Mouse (Mus musculus) embryonic facial prominence, embryonic 10.5 days (tissue): ENCODE data around the gene 1700067K01Rik. TPM values are rescaled to one million over a fixed set of nuclear protein-coding genes. Genes with fewer than 3 reads are reported as not detected.
A peak's percentile ranks its signal among the peaks of the same experiment; 100 is the strongest.

Experiments used
- DNase-seq: peaks from one replicate; pipeline ENCODE4 v3.0.0-alpha.2; 2017; ENCODE audit warnings: low spot score
- H3K27ac ChIP-seq: fragments of 300-500 bp; sonication (generic); replicated peaks from 2 replicates; pipeline ENCODE4 v1.5.1; 2016; ENCODE audit warnings: mild to moderate bottlenecking
- H3K27me3 ChIP-seq: fragments of 300-500 bp; sonication (generic); replicated peaks from 2 replicates; pipeline ENCODE4 v1.6.1; 2016; ENCODE audit warnings: low read depth, mild to moderate bottlenecking; ENCODE audit not compliant: poor library complexity, severe bottlenecking
- H3K36me3 ChIP-seq: fragments of 300-500 bp; sonication (generic); replicated peaks from 2 replicates; pipeline ENCODE4 v1.6.1; 2016; ENCODE audit warnings: mild to moderate bottlenecking, moderate library complexity
- H3K4me1 ChIP-seq: fragments of 300-500 bp; sonication (generic); 2 replicates; pipeline ENCODE4 v1.6.1; 2016
- H3K4me3 ChIP-seq: fragments of 300-500 bp; sonication (generic); 2 replicates; pipeline ENCODE4 v1.5.1; 2016; ENCODE audit warnings: mild to moderate bottlenecking, moderate library complexity
- H3K9me3 ChIP-seq: fragments of 300-500 bp; sonication (generic); 2 replicates; pipeline ENCODE4 v1.6.1; 2016; ENCODE audit warnings: mild to moderate bottlenecking
- WGBS: fragments of 180-500 bp; shearing (Covaris S2); methylation state at CpG from one replicate; pipeline ENCODE4 v1.1.7; 2016; 5-methylcytosine and 5-hydroxymethylcytosine counted together
- polyA plus RNA-seq: library from polyadenylated mRNA; unstranded; fragments of >200 nt; fragmentation: Nextera tagmentation; extraction: Ambion mirVana; gene quantifications from 2 replicates; pipeline ENCODE4 v1.2.1, GENCODE M21; 2016

The 1700067K01Rik gene
- polyA plus RNA-seq, 1 experiment from 2014 or later, result 1.0 TPM

DNA sequence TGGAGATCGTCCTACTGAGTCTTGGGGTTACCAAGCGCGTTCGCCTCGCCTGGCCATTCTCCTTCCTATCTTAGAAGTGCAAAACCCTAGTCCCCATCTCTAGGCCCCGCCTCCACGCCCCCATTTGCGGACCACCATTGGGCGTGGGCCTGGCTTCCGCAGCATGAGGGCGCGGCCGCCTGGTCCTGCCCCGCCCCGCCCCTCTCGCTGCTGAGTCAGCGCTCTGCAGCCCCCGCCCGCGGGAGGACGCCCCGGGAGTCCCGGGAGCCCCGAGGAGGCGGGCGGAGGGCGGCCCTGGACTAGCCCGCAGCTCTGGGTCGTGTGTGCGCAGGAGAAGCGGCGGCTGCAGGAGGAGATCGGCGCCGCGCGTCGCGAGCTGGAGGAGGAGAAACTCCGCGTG, 24.6 kb downstream of the 1700067K01Rik start:
- 2% methylated on average over 41 of the region's 41 CpGs for WGBS
- peaks cover 68% of the 10 kb centered on the region for H3K27me3 ChIP-seq
- peak overlapping the region; percentile 74 for H3K27ac ChIP-seq
- H3K36me3 ChIP-seq, result no peaks in the 10 kb centered on the region
- H3K4me1 ChIP-seq, result peaks cover 53% of the 10 kb centered on the region
- peak overlapping the region; percentile 67 for H3K4me3 ChIP-seq
- peak; percentile 87 for DNase-seq
- H3K9me3 ChIP-seq, result no peaks in the 10 kb centered on the region

DNA sequence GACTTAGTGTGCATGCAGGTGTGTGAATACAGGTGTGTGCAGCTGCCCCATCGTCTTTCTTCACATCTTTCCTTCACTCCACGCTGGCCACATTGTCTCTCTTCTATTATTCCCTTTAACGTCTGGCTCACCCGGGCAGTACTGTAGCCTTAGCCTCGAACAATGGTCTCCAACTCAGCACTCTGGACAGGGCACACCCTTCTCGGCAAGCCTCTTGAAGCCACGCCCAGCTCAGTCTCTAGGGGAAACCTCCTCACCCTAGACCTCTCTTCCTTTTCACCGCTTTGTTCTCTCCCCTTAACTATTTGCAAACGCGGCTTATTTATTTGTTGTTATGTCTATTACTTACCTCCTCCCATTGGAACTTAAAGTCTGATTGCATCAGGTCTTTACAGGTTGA, 26.1 kb downstream of the 1700067K01Rik start:
- 14% methylated on average over 10 of the region's 10 CpGs for WGBS
- Histone ChIP-seq H3K9me3 (no peaks in the 10 kb centered on the region), H3K27me3 (peaks cover 53% of the 10 kb centered on the region), H3K4me3 (no peak overlapping the region), H3K4me1 (peaks cover 39% of the 10 kb centered on the region), H3K36me3 (no peaks in the 10 kb centered on the region), H3K27ac (no peak overlapping the region)
- no peak for DNase-seq

DNA sequence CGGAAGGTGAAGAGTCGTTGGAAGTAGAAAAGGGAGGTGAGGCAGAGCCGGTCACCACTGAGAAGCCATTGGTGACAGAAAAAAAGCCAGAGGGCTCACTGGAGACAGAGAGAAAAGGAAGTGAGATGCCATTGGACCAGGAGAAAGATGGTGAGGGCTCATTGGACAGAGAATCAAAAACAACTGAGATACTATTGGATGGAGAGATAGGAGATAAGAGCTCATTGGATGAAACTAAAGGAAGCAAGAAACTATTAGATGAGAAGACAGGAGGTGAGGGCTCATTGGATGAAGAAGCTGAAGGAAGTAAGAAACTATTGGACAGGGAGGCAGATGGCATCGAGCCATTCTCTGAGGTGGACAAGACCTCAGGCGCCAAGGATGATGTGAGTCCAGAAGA, 28.0 kb downstream of the 1700067K01Rik start:
- no peak overlapping the region for H3K4me3 ChIP-seq
- WGBS, result 88% methylated on average over 5 of the region's 5 CpGs
- peaks cover 44% of the 10 kb centered on the region for H3K27me3 ChIP-seq
- no peak overlapping the region for H3K27ac ChIP-seq
- no peaks in the 10 kb centered on the region for H3K9me3 ChIP-seq
- H3K36me3 ChIP-seq, result no peaks in the 10 kb centered on the region
- no peak for DNase-seq
- H3K4me1 ChIP-seq, result peaks cover 24% of the 10 kb centered on the region

DNA sequence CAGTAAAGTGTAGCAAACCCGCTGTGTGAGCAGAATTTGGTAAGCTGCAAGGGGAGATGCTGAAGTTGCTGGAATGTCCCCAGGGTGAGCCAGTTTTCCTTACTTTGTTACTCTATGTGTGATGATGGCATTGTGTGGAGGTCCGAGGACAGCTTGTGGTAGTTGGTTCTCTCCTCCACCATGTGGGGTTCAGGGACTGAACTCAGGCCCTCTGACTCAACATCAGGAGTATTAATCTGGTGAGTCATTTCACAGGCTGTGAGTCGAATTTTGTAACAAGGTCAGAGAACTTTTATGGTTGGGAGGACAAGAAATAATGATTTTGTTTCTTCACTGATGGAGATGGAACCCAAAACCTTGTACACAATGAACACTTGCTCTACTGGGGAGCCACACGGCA, 31.5 kb downstream of the 1700067K01Rik start:
- WGBS, result 79% methylated on average over 4 of the region's 4 CpGs

DNA sequence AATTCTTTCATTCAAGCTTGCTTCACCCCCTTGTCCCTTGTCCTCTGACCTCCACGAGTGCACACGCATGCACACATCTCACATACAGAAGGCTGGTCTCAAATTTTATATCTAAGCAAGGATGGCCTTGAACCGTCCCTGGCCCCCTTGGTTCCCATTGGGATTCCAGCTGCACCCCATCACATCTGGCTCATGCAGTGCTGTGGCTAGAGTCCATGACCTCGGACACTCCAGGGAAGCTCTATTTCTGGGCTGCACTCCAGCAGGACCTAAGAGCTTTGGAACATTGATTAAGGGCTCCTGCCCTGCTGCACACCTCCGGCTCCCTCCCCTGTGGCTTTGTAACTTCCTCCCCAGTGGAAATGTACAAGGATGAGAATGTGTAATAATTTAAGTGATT, 36.7 kb downstream of the 1700067K01Rik start:
- Histone ChIP-seq H3K36me3 (no peaks in the 10 kb centered on the region), H3K27ac (no peak overlapping the region), H3K4me1 (peaks cover 16% of the 10 kb centered on the region), H3K27me3 (peaks cover 67% of the 10 kb centered on the region), H3K9me3 (no peaks in the 10 kb centered on the region), H3K4me3 (no peak overlapping the region)
- 76% methylated on average over 5 of the region's 5 CpGs for WGBS
- DNase-seq, result no peak

More for the DNA sequence above, 31.5 kb downstream of the 1700067K01Rik start:
- H3K9me3 ChIP-seq, result no peaks in the 10 kb centered on the region
- no peak overlapping the region for H3K27ac ChIP-seq
- peaks cover 32% of the 10 kb centered on the region for H3K27me3 ChIP-seq
- no peaks in the 10 kb centered on the region for H3K36me3 ChIP-seq
- no peak for DNase-seq
- no peak overlapping the region for H3K4me3 ChIP-seq
- H3K4me1 ChIP-seq, result 0 out of 2 replicates have a peak, but pooled peaks cover 2% of the 10 kb centered on the region

DNA sequence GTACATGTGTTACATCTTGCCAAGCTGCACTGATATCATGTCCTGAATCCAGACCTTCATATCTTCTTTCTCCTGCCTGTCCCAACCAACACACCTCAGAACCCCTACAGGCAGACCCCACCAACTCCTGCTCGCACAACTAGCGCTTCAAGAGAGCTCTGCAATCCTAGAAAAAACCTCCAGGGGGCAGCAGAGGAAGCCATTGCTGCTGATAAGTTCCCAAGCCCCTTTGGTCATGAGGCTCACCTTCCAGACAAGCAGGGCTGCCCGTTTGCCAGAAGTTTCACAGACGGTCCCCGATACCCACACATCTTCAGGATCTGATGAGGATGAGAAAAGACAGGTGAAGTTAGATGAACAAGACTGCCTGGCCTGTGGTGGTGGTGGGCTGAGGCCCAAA, 37.7 kb downstream of the 1700067K01Rik start:
- H3K36me3 ChIP-seq, result no peaks in the 10 kb centered on the region
- no peaks in the 10 kb centered on the region for H3K9me3 ChIP-seq
- peak; percentile 86 for DNase-seq
- 10% methylated on average over 5 of the region's 5 CpGs for WGBS
- no peak overlapping the region for H3K27ac ChIP-seq
- peaks cover 18% of the 10 kb centered on the region for H3K4me1 ChIP-seq
- H3K27me3 ChIP-seq, result peaks cover 78% of the 10 kb centered on the region
- H3K4me3 ChIP-seq, result no peak overlapping the region

DNA sequence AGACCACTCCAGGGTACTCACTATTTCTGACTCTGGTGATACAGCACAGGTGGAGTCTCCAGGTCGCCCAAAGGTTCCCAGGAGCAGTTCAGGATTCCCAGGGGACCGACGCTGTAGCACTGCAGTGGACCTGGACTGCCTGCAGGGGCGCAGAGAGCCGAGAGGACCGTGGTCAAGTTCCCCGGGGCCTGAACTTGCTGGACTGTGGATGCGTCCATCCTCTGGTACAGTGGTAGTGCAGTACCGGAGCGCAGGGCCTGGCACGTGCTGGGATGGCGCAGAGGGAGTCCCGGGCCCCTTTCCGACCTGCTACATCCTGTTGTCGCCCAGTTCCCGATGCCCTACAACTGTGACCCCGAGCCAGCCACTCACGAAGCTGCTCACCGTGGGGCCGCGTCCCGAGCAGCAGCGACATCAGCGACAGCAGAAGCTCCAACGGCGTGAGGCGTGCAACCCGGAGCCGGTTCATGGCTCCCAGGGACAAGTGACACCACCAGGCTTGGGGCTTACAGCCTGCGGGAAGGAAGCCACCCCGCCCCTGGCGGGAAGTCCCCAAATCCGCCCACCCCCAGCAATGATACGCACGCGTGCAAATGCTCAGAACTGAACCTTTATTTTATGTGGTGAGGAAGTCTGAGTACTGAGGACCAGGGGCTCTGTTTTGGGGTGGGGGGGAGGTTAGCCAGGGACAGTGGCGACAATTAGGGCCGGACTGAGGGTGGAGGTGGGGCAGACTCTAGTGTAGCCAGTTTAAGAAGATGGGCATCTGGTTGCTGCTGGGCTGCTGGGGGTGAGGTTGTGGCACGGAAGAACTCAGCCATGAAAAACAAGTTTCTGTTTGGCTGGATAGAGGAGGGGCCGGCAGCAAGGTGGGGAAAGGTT, 41.0 kb downstream of the 1700067K01Rik start, which contains the start of gene Il27ra:
TSS of gene Il27ra (minus strand) at position 524 of the 882 bp plus-strand sequence.
- H3K9me3 ChIP-seq, result no peaks in the 10 kb centered on the region
- no peaks in the 10 kb centered on the region for H3K36me3 ChIP-seq
- H3K27ac ChIP-seq, result no peak within 1 kb of the TSS
- DNase-seq, result peak; percentile 75
- WGBS, result 4% methylated on average over 40 of the region's 40 CpGs
- peaks cover 26% of the 10 kb centered on the region for H3K4me1 ChIP-seq
- H3K4me3 ChIP-seq, result peak within 1 kb of the TSS; percentile 56
- H3K27me3 ChIP-seq, result peaks cover 93% of the 10 kb centered on the region

DNA sequence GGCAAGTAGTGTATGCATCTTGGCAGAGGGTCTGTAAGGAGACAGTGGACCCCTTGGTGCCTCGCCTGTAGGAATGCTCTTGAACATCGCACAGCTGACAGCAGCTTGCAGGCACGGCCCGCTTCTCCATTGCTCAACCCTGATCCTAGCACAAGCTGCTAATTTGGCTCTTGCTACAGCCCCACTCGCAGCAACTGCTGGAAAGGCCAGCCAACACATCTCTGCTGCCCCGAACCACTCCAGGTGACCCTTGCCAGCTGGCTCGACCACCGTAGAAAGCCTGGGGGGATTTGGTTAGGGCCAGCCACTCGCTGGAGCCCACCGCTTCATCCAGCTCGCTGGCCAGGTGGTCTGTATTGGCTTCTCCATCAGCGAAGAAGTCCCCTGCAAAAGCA, 41.6 kb downstream of the 1700067K01Rik start:
- DNase-seq, result peak; percentile 20

DNA sequence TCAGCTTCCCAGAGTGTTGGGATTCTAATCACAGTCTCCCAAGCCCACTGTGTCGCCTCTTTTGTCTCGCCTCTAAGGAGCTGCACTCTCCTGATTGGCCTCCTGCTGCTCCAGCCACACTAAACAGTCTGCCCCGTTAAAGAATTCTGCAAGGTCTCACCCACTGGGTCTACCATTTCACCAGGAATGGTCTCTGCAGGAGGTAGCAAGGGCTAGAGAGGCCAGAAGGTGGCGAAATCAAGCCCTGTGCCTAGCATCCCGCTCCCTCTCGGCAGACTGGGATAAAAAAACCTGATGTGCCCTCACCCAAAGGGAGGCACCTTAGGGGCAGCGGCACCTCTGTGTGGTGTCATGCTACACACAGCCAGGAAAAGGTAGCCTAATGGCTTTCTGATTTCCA, 42.8 kb downstream of the 1700067K01Rik start:
- Histone ChIP-seq H3K9me3 (no peaks in the 10 kb centered on the region), H3K27ac (no peak overlapping the region), H3K4me1 (peaks cover 26% of the 10 kb centered on the region), H3K4me3 (no peak overlapping the region; the same call in 1 of the 2 replicates), H3K27me3 (peaks cover 77% of the 10 kb centered on the region), H3K36me3 (no peaks in the 10 kb centered on the region)
- 4% methylated on average over 7 of the region's 7 CpGs for WGBS
- peak; percentile 24 for DNase-seq

More for the DNA sequence above, 41.6 kb downstream of the 1700067K01Rik start:
- Histone ChIP-seq H3K4me3 (peak overlapping the region; percentile 56), H3K27me3 (peaks cover 87% of the 10 kb centered on the region), H3K9me3 (no peaks in the 10 kb centered on the region), H3K36me3 (no peaks in the 10 kb centered on the region), H3K27ac (no peak overlapping the region), H3K4me1 (peaks cover 26% of the 10 kb centered on the region)
- 32% methylated on average over 12 of the region's 12 CpGs for WGBS

DNA sequence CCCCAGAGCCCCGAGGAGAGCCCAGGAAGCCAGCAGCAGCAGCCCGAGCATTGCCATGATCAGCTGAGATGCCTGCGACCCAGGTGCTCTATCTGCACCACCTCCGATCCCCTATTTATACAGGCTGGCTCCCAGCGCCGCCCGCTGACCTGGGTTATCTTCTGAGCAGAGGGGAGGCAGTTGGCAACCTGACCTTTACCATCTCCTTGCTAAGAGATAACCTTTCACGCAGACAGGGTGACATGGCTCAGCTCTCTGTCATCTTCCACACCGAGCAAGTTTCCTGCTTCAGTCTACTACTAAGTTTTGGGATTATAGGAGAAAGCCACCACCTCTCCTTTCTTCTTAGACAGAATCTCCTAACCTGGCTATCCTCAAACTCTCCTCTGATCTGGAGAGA, 43.6 kb downstream of the 1700067K01Rik start, which contains the start of gene Rln3:
TSS of gene Rln3 (minus strand) at position 101 of the 400 bp plus-strand sequence.
- WGBS, result 9% methylated on average over 9 of the region's 9 CpGs
- no peak for DNase-seq
- H3K27ac ChIP-seq, result no peak within 1 kb of the TSS
- H3K4me1 ChIP-seq, result peaks cover 26% of the 10 kb centered on the region
- H3K9me3 ChIP-seq, result no peaks in the 10 kb centered on the region
- H3K27me3 ChIP-seq, result peaks cover 71% of the 10 kb centered on the region
- H3K4me3 ChIP-seq, result peak within 1 kb of the TSS; percentile 35
- H3K36me3 ChIP-seq, result no peaks in the 10 kb centered on the region

DNA sequence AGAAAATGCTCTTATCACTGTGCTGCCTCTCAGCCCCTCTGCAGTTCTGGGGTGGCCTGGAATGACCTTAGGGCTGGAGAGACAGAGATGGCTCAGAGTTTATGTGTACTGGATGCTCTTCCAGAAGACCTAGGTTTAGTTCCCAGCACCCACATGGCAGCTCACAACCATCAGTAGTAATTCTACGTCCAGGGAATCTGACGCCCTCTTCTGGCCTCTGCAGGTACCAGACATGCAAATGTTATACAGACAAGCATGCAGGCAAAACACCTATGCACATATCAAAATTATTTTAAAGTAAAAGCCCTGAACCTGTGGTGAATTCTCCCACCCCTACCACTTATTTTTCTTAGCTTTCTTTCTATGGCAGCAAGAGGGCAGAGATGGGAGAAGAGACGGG, 45.2 kb downstream of the 1700067K01Rik start:
- Histone ChIP-seq H3K4me3 (no peak overlapping the region), H3K36me3 (no peaks in the 10 kb centered on the region), H3K27me3 (peaks cover 55% of the 10 kb centered on the region), H3K4me1 (peaks cover 37% of the 10 kb centered on the region), H3K9me3 (no peaks in the 10 kb centered on the region), H3K27ac (no peak overlapping the region)
- DNase-seq, result no peak
- WGBS, result 85% methylated on average over 3 of the region's 3 CpGs

DNA sequence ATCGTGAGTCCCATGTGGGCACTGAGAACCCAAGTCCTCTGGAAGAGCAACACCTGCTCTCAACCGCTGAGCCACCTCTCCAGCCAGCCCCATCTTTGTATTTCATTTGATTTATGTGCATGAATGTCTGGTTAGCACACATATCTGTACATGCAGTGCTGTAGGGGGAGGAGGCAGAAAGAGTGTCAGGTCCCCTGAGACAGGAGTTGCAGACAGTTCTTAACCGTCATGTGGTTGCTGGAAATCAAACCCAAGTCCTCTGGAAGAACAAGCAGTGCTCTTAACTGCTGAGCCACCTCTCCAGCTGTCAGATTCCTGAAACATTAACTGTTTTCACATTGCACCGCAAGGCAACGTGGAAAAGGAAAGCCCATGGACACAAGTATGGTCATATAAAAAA, 46.9 kb downstream of the 1700067K01Rik start:
- Histone ChIP-seq H3K4me3 (no peak overlapping the region), H3K9me3 (0 out of 2 replicates have a peak, but pooled peaks cover under 1% of the 10 kb centered on the region), H3K27ac (no peak overlapping the region), H3K27me3 (peaks cover 39% of the 10 kb centered on the region), H3K4me1 (peaks cover 23% of the 10 kb centered on the region), H3K36me3 (no peaks in the 10 kb centered on the region)
- 80% methylated on average over 5 of the region's 5 CpGs for WGBS
- DNase-seq, result no peak

DNA sequence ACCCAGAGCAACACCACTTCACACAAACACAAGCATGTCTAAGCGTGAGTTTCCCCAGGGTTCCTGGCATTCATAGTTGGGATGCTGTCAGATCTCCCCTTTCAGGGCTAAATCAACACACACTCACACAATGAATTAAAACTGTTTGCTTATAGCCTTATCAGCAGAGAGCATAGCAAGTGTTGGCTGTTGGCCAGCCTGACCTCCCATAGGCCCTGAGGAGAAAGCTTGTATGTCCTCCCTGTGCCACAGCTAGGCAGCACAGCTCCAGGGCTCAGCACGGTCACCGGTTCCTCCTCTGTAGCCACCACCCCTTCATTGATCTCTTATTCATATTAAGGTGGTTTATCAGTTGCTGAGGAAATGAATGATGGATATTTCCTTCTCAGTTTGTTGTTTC, 51.4 kb downstream of the 1700067K01Rik start:
- DNase-seq, result no peak
- Histone ChIP-seq H3K27ac (no peak overlapping the region), H3K4me3 (no peak overlapping the region), H3K27me3 (no peaks in the 10 kb centered on the region; the same call in 1 of the 2 replicates), H3K4me1 (peaks cover 12% of the 10 kb centered on the region), H3K36me3 (no peaks in the 10 kb centered on the region), H3K9me3 (0 out of 2 replicates have a peak, but pooled peaks cover 2% of the 10 kb centered on the region)
- WGBS, result 88% methylated on average over 3 of the region's 3 CpGs
